Mouse (Mus musculus) embryonic fibroblast, embryonic 13.5 days (primary cell): ENCODE measurements around the gene Nans. TPM values are rescaled to one million over a fixed set of nuclear protein-coding genes. Genes with fewer than 3 reads are reported as not detected.

Experiments used
- H3K27ac ChIP-seq: 2 replicates; pipeline ENCODE4 v1.5.1; 2012; ENCODE audit warnings: low read length, control low read depth, inconsistent platforms; ENCODE audit not compliant: insufficient read depth
- H3K4me1 ChIP-seq: 2 replicates; pipeline ENCODE4 v1.6.1; 2011; ENCODE audit warnings: low read length; ENCODE audit not compliant: control insufficient read depth, insufficient read depth
- H3K4me3 ChIP-seq: 2 replicates; pipeline ENCODE4 v1.5.1; 2011; ENCODE audit warnings: mild to moderate bottlenecking, control low read depth, low read length; ENCODE audit not compliant: insufficient read depth
- CTCF ChIP-seq: IDR thresholded peaks from 2 replicates; pipeline ENCODE4 v1.5.1; 2011; ENCODE audit warnings: mild to moderate bottlenecking, control low read depth, low read length, moderate library complexity, borderline replicate concordance; ENCODE audit not compliant: insufficient read depth
- POLR2A ChIP-seq: IDR thresholded peaks from 2 replicates; pipeline ENCODE4 v1.6.1; 2011; ENCODE audit warnings: low read depth, mild to moderate bottlenecking, control low read depth, low read length, moderate library complexity
- polyA plus RNA-seq: library from polyadenylated mRNA; stranded (reverse); fragments of >200 nt; gene quantifications from 2 replicates; pipeline ENCODE4 v1.2.4, GENCODE M21; 2011; ENCODE audit warnings: low read depth; ENCODE audit not compliant: missing spikeins, insufficient read length

Gene Nans
- polyA plus RNA-seq, 1 experiment, result 89.9 TPM

GRCm38 (mm10) chr4:46475101-46475500 lies 13.9 kb upstream of the Nans start:
- Histone ChIP-seq H3K27ac (no peak overlapping the region), H3K4me1 (no peaks in the 10 kb centered on the region), H3K4me3 (no peak overlapping the region)
- no peak for TF ChIP-seq CTCF

- H3K27ac ChIP-seq, result no peak overlapping the region
- H3K4me3 ChIP-seq, result no peak overlapping the region
- no peaks in the 10 kb centered on the region for H3K4me1 ChIP-seq
- no peak for TF ChIP-seq CTCF
- no peak for TF ChIP-seq POLR2A
Measured at GRCm38 (mm10) chr4:46479081-46479480, 10.0 kb upstream of the Nans start.

- no peaks in the 10 kb centered on the region for H3K4me1 ChIP-seq
- TF ChIP-seq POLR2A, result no peak
- no peak for TF ChIP-seq CTCF
- no peak overlapping the region for H3K4me3 ChIP-seq
- no peak overlapping the region for H3K27ac ChIP-seq
Measured at GRCm38 (mm10) chr4:46485696-46486417, 3.2 kb upstream of the Nans start.

GRCm38 (mm10) chr4:46487348-46487747 lies 1.7 kb upstream of the Nans start:
- TF ChIP-seq POLR2A, result no peak
- no peak for TF ChIP-seq CTCF
- Histone ChIP-seq H3K4me3 (no peak overlapping the region), H3K27ac (no peak overlapping the region), H3K4me1 (no peaks in the 10 kb centered on the region)

GRCm38 (mm10) chr4:46493071-46493470 lies 4.0 kb downstream of the Nans start:
- Histone ChIP-seq H3K4me3 (no peak overlapping the region), H3K27ac (no peak overlapping the region), H3K4me1 (no peaks in the 10 kb centered on the region)
- no peak for TF ChIP-seq CTCF
- TF ChIP-seq POLR2A, result no peak

- H3K27ac ChIP-seq, result no peak overlapping the region
- no peaks in the 10 kb centered on the region for H3K4me1 ChIP-seq
- no peak overlapping the region for H3K4me3 ChIP-seq
- TF ChIP-seq POLR2A, result no peak
- no peak for TF ChIP-seq CTCF
Measured at GRCm38 (mm10) chr4:46495543-46495942, 6.5 kb downstream of the Nans start.

GRCm38 (mm10) chr4:46497286-46497892 lies 8.3 kb downstream of the Nans start:
- Histone ChIP-seq H3K4me3 (no peak overlapping the region), H3K4me1 (no peaks in the 10 kb centered on the region), H3K27ac (no peak overlapping the region)
- no peak for TF ChIP-seq POLR2A
- peak; percentile 35; the same call in 1 of the 2 replicates for TF ChIP-seq CTCF

GRCm38 (mm10) chr4:46498511-46498910 lies 9.5 kb downstream of the Nans start:
- TF ChIP-seq CTCF (no peak), POLR2A (no peak)
- Histone ChIP-seq H3K4me1 (no peaks in the 10 kb centered on the region), H3K27ac (no peak overlapping the region), H3K4me3 (no peak overlapping the region)

GRCm38 (mm10) chr4:46498976-46499375 lies 9.9 kb downstream of the Nans start:
- Histone ChIP-seq H3K4me1 (no peaks in the 10 kb centered on the region), H3K4me3 (no peak overlapping the region), H3K27ac (no peak overlapping the region)
- TF ChIP-seq CTCF (no peak), POLR2A (no peak)
